Mouse (Mus musculus): ENCODE results near the gene Nuak1.
"Not testable (repeated sequence)": the region's sequence is repeated elsewhere in the genome, so short reads cannot be mapped to it uniquely, and the experiment has no call there.

Nuak1 gene

DNA sequence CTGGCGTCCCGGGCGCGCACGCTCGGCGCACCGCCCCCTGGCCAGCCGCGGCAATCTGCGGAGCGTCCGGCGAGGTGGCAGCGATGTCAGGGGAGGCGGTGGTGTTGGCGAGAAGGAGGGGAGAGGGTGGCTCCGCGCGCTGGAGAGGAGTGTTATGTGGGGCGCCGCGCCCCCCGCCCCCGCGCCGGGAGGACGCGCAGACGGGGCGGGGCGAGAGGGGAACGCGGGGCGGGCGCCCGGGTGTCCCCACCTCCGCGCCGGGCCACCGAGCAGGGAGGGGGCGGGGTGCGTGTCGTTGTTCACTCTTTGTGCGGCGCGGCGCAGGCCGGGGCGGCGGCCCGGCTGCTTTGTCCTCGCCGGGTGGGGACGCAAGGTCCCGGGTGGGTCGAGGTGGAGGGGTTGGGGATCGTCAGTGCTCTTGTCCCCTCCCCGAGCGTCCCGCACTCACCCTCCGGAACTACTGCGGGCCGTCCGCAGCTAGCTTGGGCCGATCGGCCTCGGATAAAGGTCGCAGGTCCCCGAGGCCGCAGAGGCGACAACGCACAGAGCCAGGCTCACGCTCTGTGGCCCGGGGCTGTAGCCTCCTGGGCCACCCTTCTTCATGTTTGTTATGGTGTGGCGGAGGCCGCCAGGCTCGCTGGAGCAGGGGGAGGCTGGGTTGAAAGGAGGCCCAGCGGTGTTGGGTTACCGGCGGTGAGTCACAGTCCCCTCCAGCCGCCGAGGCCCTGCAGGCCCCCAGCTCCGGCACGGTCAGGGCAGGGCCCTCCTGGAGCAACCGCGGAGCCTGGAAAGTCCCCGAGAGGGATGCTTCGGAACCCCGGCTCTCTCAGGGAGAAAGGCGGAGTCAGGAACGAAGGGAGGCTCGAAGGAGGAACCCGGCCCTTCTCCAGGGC, at the start of gene Nuak1:
Gene Nuak1, minus strand, starts transcription at position 57 of the 893 bp plus-strand sequence.
- DNase-seq: peak; percentile 93

DNA sequence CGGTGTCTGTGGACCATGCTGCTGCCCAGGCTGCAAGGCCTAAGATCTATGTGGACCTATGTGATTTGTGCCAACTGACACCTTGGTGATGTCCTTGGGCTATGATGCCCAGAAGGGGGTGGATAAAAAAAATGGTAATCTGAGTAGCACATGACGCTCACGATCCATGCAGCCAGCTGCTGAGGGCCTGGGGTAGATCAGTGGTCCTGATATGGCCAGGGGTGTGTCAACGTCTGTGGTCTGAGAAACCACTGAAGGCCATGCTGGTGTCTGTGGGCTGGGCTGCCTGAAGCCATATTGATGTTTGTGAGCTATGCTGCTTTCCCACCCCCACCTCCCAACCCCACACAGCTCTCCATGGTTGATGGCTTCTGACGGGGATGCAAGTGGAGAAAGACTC, 49.7 kb upstream of the Nuak1 start:
- no peak for DNase-seq

DNA sequence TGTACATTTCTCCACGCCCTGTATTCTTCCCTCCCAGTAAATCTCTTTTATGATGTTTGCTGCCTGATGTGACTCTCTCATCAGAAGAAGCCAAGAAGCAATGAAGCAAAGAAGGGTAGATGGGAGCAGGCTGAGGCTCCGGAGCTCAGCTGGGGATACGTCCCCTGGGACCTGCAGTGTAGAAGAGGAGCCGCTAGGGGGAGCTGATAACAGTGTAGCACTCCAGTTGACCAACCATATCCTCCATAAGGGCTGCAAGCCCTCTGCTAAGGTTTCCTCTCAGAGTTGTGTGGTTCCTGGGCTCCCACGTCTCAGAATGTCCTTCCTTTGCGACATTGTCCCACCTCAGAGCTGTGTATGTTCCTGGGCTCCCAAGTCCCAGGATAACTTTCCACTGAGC, 47.9 kb upstream of the Nuak1 start:
- peak; percentile 71 for DNase-seq

DNA sequence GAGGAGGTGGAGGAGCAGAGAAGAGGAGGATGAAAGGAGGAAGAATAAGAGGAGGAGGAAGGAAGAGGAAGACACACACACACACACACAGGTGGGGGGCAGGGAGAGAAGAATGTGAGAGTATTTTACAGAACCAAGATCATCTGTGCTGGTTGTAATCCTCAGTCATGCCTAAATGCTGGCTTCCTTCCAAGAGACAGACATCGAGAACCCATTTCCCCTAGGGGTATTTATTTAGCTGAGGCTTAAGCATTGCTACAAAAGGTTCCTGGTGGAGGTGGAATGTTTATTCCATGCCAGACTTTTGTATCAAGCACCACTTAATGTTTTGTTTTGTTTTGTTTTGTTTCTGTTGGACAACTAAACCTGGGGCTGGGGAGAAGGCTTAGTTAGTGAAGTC, 44.3 kb upstream of the Nuak1 start:
- no peak for DNase-seq

DNA sequence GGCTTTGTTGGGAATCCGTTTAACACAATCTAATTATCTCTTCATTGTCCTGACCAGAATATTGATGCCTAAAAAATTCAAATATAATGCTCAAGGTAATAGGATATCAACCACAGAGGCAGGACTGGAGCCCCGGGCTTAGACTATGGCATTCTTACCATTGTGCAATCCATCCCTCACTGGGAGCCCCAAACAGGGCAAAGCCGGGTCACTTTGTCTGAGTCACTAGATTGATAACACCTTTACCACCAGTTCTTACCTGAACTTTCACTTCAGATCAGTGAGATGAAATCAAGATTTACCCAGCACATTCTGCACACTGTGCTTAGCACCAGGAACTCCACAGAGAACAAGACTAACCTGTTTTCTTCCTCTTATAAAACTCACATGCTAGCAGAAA, 43.2 kb upstream of the Nuak1 start:
- DNase-seq: no peak

DNA sequence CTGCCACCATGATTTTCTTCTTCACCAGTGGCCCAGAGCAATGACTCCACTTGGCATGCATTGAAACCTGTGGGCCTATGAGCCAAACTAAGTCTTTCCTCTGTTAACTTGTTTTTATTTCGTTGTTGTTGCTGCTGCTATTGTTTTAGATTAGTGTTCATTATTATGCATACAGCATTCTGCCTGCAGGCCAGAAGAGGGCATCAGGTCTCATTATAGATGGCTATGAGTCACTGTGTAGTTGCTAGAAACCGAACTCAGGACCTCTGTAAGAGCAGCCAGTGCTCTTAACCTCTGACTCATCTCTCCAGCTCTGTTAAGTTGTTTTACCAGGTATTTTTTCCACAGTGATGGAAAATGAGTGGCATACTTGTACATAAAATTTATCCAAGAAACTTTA, 42.7 kb upstream of the Nuak1 start:
- DNase-seq: no peak

DNA sequence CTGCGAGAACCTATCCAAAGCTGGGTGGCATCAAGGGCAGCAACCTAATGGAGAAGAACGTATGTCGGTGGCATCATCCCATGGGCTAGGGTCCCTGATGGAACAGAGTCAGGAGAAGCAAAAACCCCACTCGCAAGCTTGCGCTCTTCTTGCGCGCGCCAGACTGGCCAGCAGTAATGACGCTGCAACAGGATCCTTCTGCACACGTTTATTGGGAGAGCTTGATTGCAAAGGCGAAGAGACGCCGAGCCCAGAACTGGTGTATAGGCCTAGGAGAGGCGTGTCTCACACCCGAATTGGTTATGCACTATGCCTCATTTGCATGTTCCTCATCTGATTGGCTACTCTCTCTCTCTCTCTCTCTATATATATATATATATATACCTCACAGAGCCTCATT, 42.0 kb upstream of the Nuak1 start:
- not testable (repeated sequence) for DNase-seq

DNA sequence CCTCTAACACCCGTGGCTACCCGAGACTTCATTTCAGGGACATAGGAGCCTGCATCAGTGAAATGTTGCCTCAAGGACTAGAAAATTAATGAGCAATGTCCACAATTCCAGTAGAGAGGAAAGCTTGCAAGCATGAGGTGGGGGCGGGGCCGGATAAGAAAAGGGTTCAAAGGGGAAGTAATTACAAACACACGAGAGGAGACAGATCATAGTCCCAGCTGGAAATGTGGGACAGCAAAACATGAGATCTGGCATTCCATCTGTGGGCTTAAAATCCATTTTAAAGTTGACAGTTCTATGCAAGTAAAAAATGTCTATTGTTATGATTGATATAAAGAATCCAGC, 40.9 kb upstream of the Nuak1 start:
- no peak for DNase-seq

DNA sequence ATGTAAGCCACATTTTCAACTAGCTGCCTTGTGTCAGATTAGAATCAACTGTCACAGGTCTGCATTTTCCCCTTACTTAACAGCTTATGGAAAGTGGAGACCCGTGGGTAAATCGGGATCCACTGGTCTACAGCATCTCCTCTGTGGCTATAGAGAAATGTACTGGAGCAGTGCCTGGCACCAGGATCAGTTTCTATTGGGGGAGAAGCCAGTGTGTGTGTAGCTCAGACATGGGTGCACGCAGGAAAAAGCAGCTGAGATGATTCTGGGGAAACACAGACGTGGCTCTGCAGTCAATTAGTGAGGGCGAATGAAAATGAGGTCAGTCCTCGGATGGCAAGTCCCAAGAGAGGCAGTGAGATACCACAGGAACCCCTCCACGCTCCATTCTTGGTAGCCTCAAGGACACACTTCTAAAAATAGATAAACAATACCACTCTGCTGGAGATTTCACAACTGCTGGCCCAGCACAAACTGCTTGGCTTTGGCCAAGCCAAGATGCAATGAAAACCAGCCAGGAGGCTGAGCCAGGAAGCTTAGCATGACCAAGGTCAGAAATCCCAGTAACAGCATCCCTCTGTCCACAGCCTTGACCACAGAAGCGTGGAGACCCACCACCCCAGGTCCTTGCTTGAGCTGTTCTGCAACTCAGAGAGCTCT, 40.4 kb upstream of the Nuak1 start:
- peak; percentile 37 for DNase-seq

DNA sequence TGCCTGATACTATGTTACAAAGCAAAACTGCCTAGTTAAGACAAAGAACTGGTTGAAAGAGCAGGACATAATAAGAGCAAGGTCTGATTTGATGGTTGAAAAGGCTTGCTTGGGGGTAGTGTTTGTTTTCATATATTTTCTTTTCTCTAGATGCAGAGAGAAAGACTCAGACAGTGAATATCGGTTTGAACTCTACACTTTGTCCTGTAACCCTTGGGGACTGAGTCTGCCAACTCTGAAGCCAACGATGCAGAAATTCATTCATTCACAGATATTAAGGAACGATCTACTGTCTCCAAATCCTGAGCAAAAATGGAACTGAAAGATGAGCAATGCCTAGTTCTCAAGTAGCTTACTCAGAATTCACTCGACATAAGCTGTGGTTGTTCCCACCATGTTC, 39.7 kb upstream of the Nuak1 start:
- no peak for DNase-seq

DNA sequence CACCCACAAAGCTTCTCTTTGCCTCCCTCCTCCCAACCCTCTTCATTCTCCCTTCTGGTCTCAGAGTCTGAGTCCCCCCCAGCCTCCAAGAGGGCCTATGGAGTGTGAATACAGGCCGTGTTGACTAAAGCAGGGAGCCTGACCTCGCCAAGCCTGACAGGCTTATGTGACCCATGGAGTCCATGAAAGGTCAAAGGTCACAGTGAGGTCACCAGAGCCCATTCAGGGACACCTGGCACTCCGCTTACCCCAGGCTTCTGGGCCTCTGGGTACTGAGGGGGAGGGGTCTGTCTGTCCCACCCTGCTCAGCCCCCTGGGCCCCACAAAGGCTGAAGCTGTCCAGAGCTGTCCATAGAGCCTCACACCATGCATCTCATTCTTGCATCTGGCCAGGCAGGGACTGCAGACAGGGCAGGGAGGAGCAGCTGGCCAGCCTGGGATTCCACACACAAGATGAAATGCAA, 37.2 kb upstream of the Nuak1 start:
- no peak for DNase-seq

DNA sequence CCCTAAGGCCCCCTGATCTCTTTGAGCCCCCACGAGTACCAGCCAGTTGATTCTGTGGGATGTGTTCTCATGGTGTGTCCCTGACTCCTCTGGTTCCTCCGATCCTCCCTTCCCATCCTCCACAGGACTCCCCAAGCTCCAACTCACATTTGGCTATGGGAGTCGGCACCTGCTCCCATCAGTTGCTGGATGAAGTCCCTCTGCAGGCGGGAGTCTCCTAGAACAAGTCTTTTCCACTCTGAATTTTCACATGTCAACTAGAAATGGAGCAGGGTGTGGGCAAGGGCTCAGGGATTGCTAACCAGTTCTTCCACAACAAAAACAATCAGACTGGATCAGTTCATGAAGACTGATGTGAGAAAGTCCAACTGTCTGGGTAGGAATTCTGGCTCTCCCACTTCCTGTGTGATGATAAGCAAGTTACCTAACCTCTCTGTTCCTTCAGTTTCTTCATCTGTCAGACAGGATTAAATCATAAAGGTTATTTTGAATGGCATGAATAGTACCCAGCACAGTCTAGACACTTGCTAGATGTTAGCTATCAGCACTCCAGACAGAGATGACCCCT, 36.7 kb upstream of the Nuak1 start:
- no peak for DNase-seq

DNA sequence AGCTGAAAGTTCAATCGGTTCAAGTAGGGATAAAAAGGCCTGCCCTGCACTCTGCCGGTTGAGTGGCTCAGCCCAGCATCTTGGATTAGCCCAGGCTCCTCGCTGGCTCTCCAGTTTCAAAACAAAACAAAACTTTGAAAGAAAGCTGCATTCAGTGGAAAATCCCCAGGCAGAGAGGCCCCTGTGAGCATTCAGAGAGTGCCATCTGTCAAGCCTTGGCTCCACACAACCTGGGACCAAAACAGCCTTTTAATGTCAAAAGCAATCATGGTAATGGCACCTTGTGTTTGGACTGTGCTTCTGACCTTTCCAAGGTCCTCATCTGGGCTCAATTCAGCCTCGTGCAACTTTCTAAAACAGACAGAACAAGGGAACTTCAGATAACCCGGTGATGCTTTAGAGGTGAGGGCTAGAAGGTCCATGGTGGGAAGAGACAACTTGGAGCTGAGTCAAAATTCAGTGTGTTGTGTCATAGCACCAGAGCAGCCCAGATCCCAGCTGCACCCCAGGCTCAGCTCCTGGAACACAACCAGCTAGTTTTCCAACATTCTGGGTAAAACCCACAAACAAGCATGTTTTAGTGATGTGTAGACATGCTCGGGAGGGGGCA, 27.3 kb upstream of the Nuak1 start:
- DNase-seq: no peak

DNA sequence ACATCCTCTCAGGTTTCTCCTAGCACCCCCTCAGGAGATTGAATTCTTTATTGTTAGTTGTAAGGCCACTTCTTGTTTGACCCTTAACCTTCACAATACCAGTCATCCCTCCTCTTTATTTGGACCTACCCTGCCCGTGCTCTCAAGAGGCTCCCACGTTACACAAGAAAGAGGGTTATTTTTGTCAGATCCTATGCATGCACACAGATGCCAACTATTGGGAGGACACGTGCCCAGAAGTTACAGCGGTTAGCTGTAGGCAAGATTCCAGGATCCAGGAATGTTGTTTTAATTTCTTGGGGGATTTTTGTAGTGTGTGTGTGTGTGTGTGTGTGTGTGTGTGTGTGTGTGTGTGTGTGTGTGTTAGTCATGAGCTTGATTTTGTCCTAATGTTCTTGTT, 25.1 kb upstream of the Nuak1 start:
- DNase-seq: no peak

DNA sequence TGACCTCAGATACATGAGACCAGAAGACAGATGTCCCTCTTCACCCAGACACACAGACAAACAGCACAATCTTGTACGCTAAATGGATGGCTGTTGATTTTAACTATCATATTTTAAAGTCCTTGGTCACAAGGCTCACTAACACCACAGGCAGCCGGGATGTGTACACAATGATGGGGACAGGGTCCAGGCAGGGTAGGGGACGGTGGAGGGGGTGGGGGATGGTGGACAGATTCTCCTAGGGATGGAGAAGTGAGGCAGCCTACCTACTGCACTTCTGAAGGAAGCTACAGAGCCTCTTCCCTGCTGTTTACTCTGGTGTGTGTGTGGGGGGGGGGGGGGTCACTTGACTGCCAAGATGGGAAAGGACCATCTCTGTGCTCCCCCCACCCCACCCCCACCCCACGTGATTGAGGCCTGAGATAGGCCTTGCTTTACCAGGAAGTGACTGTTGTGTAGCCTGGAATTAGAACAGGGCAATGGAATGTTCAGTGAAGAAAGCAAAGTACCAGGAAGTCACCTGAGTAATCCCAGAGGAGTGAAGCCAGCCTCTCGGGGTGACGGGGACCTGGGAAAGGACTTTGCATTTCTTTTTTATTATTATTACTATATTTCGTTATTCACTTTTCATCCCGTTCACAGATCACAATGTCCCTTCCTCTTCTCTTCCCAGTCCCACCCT, 20.2 kb upstream of the Nuak1 start:
- DNase-seq: no peak

DNA sequence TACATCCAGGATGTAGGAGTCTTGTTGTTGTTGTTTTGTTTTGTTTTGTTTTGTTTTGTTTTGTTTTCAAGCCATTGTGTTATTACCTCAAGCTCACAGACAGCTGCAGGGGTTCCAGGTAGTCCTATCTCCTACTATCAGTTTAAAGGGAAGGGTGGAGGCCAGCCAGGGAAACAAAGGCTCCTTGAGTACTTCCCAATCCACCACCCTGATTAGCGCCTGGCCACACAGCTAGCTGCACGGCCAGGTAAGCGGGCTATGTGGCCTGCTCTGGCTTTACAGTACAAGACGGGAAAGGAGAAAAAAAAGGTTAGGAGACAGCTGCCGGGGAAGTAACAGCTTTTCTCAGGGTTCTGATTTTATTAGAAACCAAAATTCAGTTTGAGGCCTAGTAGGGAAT, 17.7 kb upstream of the Nuak1 start:
- no peak for DNase-seq

DNA sequence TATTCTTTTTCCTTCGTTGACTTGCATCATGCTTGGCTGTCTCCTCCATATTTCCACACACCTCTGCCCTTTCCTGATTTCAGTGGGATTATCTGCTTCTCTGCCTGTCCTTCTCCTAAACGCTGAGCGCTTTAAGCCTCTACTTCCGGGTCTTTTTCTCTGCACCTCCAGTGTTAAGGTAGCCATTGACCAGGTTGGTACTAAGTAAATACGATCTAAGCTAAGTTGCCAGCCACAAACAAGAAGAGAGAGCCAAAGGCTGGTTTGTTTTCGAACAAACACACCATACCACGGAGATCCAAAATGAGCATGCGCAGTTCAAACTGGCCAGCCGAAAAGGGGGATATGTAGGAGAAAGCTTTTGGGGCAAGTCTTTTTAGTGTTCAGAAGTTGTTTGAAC, 17.1 kb upstream of the Nuak1 start:
- no peak for DNase-seq

DNA sequence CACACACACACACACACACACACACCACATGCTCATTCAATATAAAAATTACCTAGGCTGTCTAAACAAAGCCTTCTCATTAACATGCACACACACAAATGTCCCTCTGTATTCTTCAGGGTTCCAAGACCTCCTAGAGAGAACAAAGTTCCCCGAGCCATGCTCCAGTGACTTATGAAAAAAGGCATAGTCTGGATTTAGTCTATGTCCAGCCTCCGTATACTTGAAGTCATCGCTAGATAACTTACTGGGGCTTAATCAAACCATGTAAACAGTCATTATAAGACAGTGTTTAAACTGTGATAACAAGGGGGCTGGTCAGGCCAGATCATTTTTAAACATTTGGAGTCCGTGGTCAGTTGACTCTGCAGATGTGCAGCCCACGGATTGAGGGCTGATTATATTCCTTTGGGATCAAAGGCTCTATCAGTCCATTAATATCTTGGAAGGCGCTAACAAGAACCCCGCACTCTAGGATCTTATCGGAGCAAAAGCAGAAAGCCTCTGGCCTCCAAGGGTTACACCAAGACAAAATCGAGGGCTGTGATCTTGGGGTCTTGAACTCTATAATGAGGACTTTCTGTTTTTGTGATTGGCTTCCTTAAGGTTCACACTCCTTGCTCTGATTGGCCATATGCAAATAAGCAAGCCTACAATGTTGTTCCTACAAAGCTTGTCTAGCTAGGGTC, 16.4 kb upstream of the Nuak1 start:
- DNase-seq: no peak

DNA sequence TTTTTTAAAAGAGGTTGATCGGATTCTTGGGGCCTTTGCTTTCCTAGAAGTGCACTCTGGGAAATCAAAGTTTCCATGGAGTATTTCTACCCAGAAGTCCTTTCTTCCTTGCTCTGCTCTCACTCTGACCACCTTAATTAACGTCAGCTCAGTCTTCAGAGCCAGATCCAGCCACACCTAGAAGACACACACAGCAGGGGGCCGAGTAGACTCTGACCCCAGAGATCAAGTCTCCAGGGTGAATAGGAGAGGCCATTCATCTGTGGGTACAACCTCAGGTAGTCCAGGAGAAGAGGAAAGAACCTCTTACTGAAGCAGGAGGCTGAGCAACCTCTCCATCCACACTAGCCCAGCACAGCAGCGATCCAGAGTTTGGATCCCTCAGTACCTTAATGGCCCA, 11.5 kb upstream of the Nuak1 start:
- DNase-seq: no peak

DNA sequence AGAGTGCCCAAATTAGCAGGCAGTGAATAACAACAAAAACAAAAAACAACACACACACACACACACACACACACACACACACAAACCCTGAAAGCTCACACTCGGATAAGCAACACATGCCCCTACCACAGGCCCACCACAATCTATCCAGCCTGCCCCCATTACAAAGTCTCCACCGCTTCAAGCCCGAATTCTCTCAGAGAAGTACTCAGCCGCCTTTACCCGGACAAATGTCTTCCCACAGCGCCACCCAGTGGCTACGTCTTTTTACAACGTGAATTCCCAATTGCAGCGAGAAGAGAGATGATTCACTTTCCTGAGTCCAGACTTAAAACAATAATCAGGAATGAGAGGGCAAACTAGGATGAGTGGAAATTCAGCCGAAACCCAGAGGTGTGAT, 10.3 kb upstream of the Nuak1 start:
- DNase-seq: peak; percentile 88

DNA sequence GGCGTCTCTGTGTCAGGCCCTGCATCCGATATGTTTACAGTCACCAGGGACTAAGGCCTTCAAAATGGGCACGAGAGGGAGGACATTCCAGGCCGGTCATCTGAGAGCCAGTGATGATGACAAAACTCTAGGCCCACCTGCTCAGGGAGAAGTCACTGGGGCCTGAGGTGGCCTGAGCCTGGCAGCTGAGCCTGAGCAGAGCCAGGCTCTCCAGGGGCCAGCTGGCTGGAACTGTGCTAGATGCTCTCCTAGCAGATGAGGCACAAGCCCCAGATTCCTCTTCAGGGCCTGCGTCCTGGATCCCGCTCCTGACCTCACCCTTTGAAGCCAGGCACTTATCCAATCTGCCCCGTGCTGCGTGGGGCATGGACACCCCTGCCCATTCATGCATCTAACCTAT, 9.3 kb upstream of the Nuak1 start:
- no peak for DNase-seq

DNA sequence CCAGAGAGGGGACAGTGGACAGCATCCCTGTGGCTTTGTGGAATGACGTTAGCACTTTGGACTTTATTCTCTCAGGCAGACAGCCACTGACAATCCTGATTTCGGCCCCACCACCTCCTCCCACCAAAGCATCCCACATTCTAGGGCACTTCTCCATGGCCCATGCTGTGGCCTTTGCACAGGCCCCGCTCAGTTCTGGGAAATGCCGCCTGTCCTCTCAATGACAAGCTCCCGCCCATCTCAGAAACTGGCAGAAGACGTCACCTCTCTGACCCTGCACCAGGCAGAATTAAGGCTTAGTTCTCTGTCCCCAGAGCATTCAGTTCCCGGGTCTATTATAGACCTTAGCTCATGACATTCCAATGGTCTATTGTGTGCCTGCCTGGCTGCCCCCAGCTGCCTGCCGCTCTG, 7.0 kb upstream of the Nuak1 start:
- no peak for DNase-seq

DNA sequence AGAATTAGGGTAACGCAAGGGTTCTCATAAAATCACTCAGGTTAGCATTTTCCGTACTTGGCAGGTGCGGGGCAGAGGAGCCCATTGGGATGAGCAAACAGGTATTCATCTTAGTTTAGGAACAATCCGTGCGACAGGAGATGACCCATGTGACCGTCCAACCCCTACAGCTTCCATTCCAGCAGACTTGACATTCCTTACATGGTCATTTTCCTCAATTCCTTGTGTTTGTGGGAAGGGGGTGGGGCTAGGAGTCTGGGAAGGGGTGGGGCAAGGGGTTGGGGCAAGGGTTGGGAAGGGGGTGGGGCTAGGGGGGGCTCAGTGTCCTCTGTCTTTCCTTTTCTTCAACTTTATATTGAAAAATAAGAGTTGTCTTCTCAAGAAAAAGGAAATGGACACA, 6.3 kb upstream of the Nuak1 start:
- DNase-seq: no peak
